Mouse (Mus musculus): ENCODE measurements around the gene Gm3739. TPM values are rescaled to one million over a fixed set of nuclear protein-coding genes. Genes with fewer than 3 reads are reported as not detected.
"Not testable (repeated sequence)": the region's sequence is repeated elsewhere in the genome, so short reads cannot be mapped to it uniquely, and the experiment has no call there.

The Gm3739 gene
- total RNA-seq (2018; cell fraction: chromatin; rRNA removed) = not detected
- not detected for total RNA-seq (2018; cell fraction: cytosol; rRNA removed)
- not detected for total RNA-seq (2018; cell fraction: nucleus; rRNA removed)
- polyA plus RNA-seq (2018) = not detected in 3 replicates

GRCm38 (mm10) chr14:7314661-7315060 is at the start of gene Gm3739:
Gene Gm3739, minus strand, starts transcription at chr14:7315049.
- not testable (repeated sequence) for H3K4me3 ChIP-seq (ENCODE audit: inconsistent target); H3K36me3 ChIP-seq (ENCODE audit: inconsistent target); H3K27ac ChIP-seq; H3K79me2 ChIP-seq (ENCODE audit: inconsistent target)
- WGBS (ENCODE audit: missing documents) = 4% methylated on average over 5 of the region's 35 CpGs

- H3K79me2 ChIP-seq (ENCODE audit: inconsistent target); H3K27ac ChIP-seq; H3K36me3 ChIP-seq (ENCODE audit: inconsistent target); H3K4me3 ChIP-seq (ENCODE audit: inconsistent target): not testable (repeated sequence)
- WGBS (ENCODE audit: missing documents) = no CpG with 5 or more reads among the region's 1 CpGs
Observed at GRCm38 (mm10) chr14:7332295-7332694, 17.4 kb upstream of the Gm3739 start, which contains the start of gene Gm5797. Gene Gm5797, minus strand, starts transcription at chr14:7332395.

GRCm38 (mm10) chr14:7315093-7315492 is 244 bp upstream of the Gm3739 start:
- not testable (repeated sequence) for H3K4me3 ChIP-seq (ENCODE audit: inconsistent target); H3K79me2 ChIP-seq (ENCODE audit: inconsistent target); H3K27ac ChIP-seq; H3K36me3 ChIP-seq (ENCODE audit: inconsistent target)
- 6% methylated on average over 9 of the region's 19 CpGs for WGBS (ENCODE audit: missing documents)

GRCm38 (mm10) chr14:7264614-7265013 is 50.2 kb downstream of the Gm3739 start, which contains the start of gene Gm3727:
Gene Gm3727, minus strand, starts transcription at chr14:7264714.
- 100% methylated on average over 1 of the region's 3 CpGs for WGBS (ENCODE audit: missing documents)
- H3K4me3 ChIP-seq (ENCODE audit: inconsistent target); H3K36me3 ChIP-seq (ENCODE audit: inconsistent target); H3K27ac ChIP-seq; H3K79me2 ChIP-seq (ENCODE audit: inconsistent target): not testable (repeated sequence)

Other genes with a start within 250 kb of the Gm3739 start
- gene Gm3696, start 214.4 kb downstream of the Gm3739 start, polyA plus RNA-seq (2018) = not detected in 3 replicates
- gene Gm6676, start 189.6 kb downstream of the Gm3739 start, polyA plus RNA-seq (2018) = not detected in 3 replicates
- not detected in 3 replicates for gene Gm3512, start 140.5 kb downstream of the Gm3739 start, polyA plus RNA-seq (2018)
- not detected in 3 replicates for gene Gm16434, start 120.5 kb downstream of the Gm3739 start, polyA plus RNA-seq (2018)
- gene Gm3727, start 50.3 kb downstream of the Gm3739 start, polyA plus RNA-seq (2018) = not detected in 3 replicates
- gene Gm5797, start 17.3 kb upstream of the Gm3739 start, polyA plus RNA-seq (2018) = not detected in 3 replicates
- not detected in 3 replicates for gene Gm8374, start 50.1 kb upstream of the Gm3739 start, polyA plus RNA-seq (2018)
- gene Gm3755, start 135.9 kb upstream of the Gm3739 start, polyA plus RNA-seq (2018) = not detected in 3 replicates
- not detected in 3 replicates for gene Gm3752, start 168.7 kb upstream of the Gm3739 start, polyA plus RNA-seq (2018)